Mouse (Mus musculus): ENCODE data around the gene Zbtb41. TPM values are rescaled to one million over a fixed set of nuclear protein-coding genes. Genes with fewer than 3 reads are reported as not detected.

The Zbtb41 gene
- total and polyA plus RNA-seq, 3 experiments = 7.6 to 9.3 TPM; not detected in 1

DNA sequence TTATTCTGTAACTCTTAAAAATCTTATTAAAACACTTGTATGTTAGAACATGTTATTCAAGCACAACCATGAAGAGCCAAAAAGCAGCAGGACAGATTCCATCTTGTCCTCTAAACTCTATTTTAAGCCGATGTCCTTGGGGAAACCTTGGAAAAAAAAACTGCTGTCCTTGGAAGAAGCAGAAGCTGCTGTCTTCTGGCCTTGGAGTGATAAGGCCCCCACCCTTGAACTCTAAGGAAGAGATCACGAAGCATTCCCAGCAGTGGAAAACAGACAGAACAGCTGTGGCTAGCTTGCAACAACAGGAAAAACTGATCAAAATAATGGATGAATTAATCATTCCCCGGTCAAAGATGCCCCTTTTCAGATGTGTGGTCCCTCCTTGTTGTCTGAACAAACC lies 74.1 kb downstream of the Zbtb41 start:
- Histone ChIP-seq H3K27me3 (ENCODE audit: control insufficient read depth in 1 of 2, insufficient read depth in 2 of 2, low read length in 2 of 2) (no peaks in the 10 kb centered on the region), H3K36me3 (ENCODE audit: control insufficient read depth in 1 of 2, insufficient read depth in 2 of 2, low read length in 2 of 2) (peaks cover 0 to 18% of the 10 kb centered on the region in 2 experiments; a peak in 2 of 4 replicates), H3K79me2 (ENCODE audit: control insufficient read depth, insufficient read depth, low read length, poor library complexity) (no peaks in the 10 kb centered on the region), H3K9ac (ENCODE audit: control insufficient read depth, low read depth, low read length, poor library complexity, severe bottlenecking) (no peak overlapping the region), H3K9me3 (replicated peaks; ENCODE audit: insufficient read depth, low read length) (no peaks in the 10 kb centered on the region), H3K4me1 (ENCODE audit: control insufficient read depth in 1 of 2, insufficient read depth in 2 of 2, low read length in 2 of 2) (no peaks in the 10 kb centered on the region), H3K27ac (ENCODE audit: control insufficient read depth, low read depth, low read length) (no peak overlapping the region), H3K4me3 (ENCODE audit: control insufficient read depth in 1 of 2, insufficient read depth in 1 of 2, low read depth in 2 of 2, low read length in 2 of 2) (no peak overlapping the region)
- no peak for DNase-seq (ENCODE audit: low read depth, low spot score)
- no peak for TF ChIP-seq MEF2A (IDR thresholded peaks at IDR 0.05; ENCODE audit: extremely low read depth, insufficient replicate concordance, low read depth, low read length, poor library complexity, severe bottlenecking)

- Histone ChIP-seq H3K36me3 (ENCODE audit: control insufficient read depth in 1 of 2, insufficient read depth in 2 of 2, low read length in 2 of 2) (peaks cover 0 to 3% of the 10 kb centered on the region in 2 experiments; a peak in 2 of 4 replicates), H3K27ac (ENCODE audit: control insufficient read depth, low read depth, low read length) (no peak overlapping the region), H3K4me3 (ENCODE audit: control insufficient read depth in 1 of 2, insufficient read depth in 1 of 2, low read depth in 2 of 2, low read length in 2 of 2) (no peak overlapping the region), H3K27me3 (ENCODE audit: control insufficient read depth in 1 of 2, insufficient read depth in 2 of 2, low read length in 2 of 2) (no peaks in the 10 kb centered on the region), H3K4me1 (ENCODE audit: control insufficient read depth in 1 of 2, insufficient read depth in 2 of 2, low read length in 2 of 2) (no peaks in the 10 kb centered on the region), H3K9me3 (replicated peaks; ENCODE audit: insufficient read depth, low read length) (no peaks in the 10 kb centered on the region), H3K79me2 (ENCODE audit: control insufficient read depth, insufficient read depth, low read length, poor library complexity) (no peaks in the 10 kb centered on the region), H3K9ac (ENCODE audit: control insufficient read depth, low read depth, low read length, poor library complexity, severe bottlenecking) (no peak overlapping the region)
- TF ChIP-seq MAX (IDR thresholded peaks at IDR 0.05; ENCODE audit: low read length) (no peak), POLR2A (IDR thresholded peaks at IDR 0.05; ENCODE audit: control insufficient read depth in 1 of 2, insufficient read depth in 1 of 2, low read depth in 1 of 2, low read length in 2 of 2, poor library complexity in 1 of 2) (no peak), JUND (IDR thresholded peaks at IDR 0.05; ENCODE audit: low read depth, low read length) (no peak), ETS1 (IDR thresholded peaks at IDR 0.05; ENCODE audit: low read depth, low read length) (no peak), CHD1 (IDR thresholded peaks at IDR 0.05; ENCODE audit: low read depth, low read length) (no peak), ZC3H11A (IDR thresholded peaks at IDR 0.05; ENCODE audit: low read depth, low read length) (no peak), MXI1 (IDR thresholded peaks at IDR 0.05; ENCODE audit: low read depth, low read length) (no peak), MYB (IDR thresholded peaks at IDR 0.05; ENCODE audit: low read depth, low read length) (no peak), ELF1 (IDR thresholded peaks at IDR 0.05; ENCODE audit: low read depth, low read length) (no peak), KAT2A (conservative IDR thresholded peaks at IDR 0.05; ENCODE audit: low read depth, low read length) (no peak), TBP (IDR thresholded peaks at IDR 0.05; ENCODE audit: low read depth, low read length) (no peak), POLR2AphosphoS2 (IDR thresholded peaks at IDR 0.05; ENCODE audit: low read length) (no peak), POLR2AphosphoS5 (IDR thresholded peaks at IDR 0.05; ENCODE audit: borderline replicate concordance, low read depth, low read length) (no peak), NRF1 (IDR thresholded peaks at IDR 0.05; ENCODE audit: insufficient read depth, low read depth, low read length, poor library complexity, severe bottlenecking) (no peak), UBTF (IDR thresholded peaks at IDR 0.05; ENCODE audit: borderline replicate concordance, insufficient read depth, low read depth, low read length) (no peak), USF1 (IDR thresholded peaks at IDR 0.05; ENCODE audit: low read depth, low read length) (no peak), ZKSCAN1 (IDR thresholded peaks at IDR 0.05; ENCODE audit: low read depth, low read length) (no peak), RAD21 (IDR thresholded peaks at IDR 0.05; ENCODE audit: low read depth, low read length) (no peak), TCF12 (IDR thresholded peaks at IDR 0.05; ENCODE audit: low read depth, low read length) (no peak)
- no peak for DNase-seq (ENCODE audit: low read depth, low spot score)
These were observed 77.7 kb downstream of the Zbtb41 start for GRCm38 (mm10) chr1:139499751-139500150.

All from MEL (cell line).